Mouse (Mus musculus) heart, embryonic 14.5 days (tissue): ENCODE measurements at regions not wholly inside any gene's neighbourhood (a gene's known extent, or its start where the extent isn't known, plus 50 kb on each side); places are given as distances from the start of the nearest gene placed in this dataset.

Source experiments
- ATAC-seq: fragments of 200-750 bp; cut with Nextera tagmentation; 2 replicates; pipeline ENCODE4 v1.8.0; 2017; ENCODE audit warnings: low read depth, moderate TSS enrichment; ENCODE audit not compliant: insufficient number of reproducible peaks, insufficient read depth, low FRiP score
- H3K27ac ChIP-seq, 2 experiments: fragments of 200-500 bp in 1 of 2; fragments of 300-500 bp in 1 of 2; sonication (generic) in 1 of 2; replicated peaks in 1 of 2; 2 replicates each; pipeline ENCODE4 v1.5.1; 2012 to 2014; ENCODE audit warnings: low read depth in 2 of 2, low read length in 2 of 2, control low read depth in 1 of 2, mild to moderate bottlenecking in 1 of 2, mixed read lengths in 1 of 2; ENCODE audit not compliant: control insufficient read depth in 1 of 2, insufficient read depth in 1 of 2
- H3K27me3 ChIP-seq: fragments of 300-500 bp; sonication (generic); 2 replicates; pipeline ENCODE4 v1.6.1; 2014; ENCODE audit warnings: mild to moderate bottlenecking, low read length, control low read depth; ENCODE audit not compliant: control insufficient read depth, insufficient read depth
- H3K36me3 ChIP-seq: fragments of 300-500 bp; sonication (generic); 2 replicates; pipeline ENCODE4 v1.6.1; 2014; ENCODE audit warnings: mild to moderate bottlenecking, control low read depth, low read length, mixed read lengths; ENCODE audit not compliant: control insufficient read depth, insufficient read depth
- H3K4me1 ChIP-seq, 2 experiments: fragments of 200-500 bp in 1 of 2; fragments of 300-500 bp in 1 of 2; sonication (generic) in 1 of 2; 2 replicates each; pipeline ENCODE4 v1.6.1; 2012 to 2014; ENCODE audit warnings: low read length in 2 of 2, control low read depth in 1 of 2, mixed read lengths in 1 of 2; ENCODE audit not compliant: control insufficient read depth in 2 of 2, insufficient read depth in 2 of 2
- H3K4me2 ChIP-seq: fragments of 300-500 bp; sonication (generic); 2 replicates; pipeline ENCODE4 v1.6.1; 2014; ENCODE audit warnings: mild to moderate bottlenecking, low read length
- H3K4me3 ChIP-seq, 2 experiments: fragments of 200-500 bp in 1 of 2; fragments of 300-500 bp in 1 of 2; sonication (generic) in 1 of 2; 2 replicates each; pipeline ENCODE4 v1.5.1; 2012 to 2014; ENCODE audit warnings: low read length in 2 of 2, mild to moderate bottlenecking in 2 of 2, control low read depth in 1 of 2, low read depth in 1 of 2, moderate library complexity in 1 of 2; ENCODE audit not compliant: control insufficient read depth in 1 of 2, insufficient read depth in 1 of 2
- H3K9ac ChIP-seq: fragments of 300-500 bp; sonication (generic); 2 replicates; pipeline ENCODE4 v1.6.1; 2014; ENCODE audit warnings: mild to moderate bottlenecking, low read length
- H3K9me3 ChIP-seq: fragments of 300-500 bp; sonication (generic); 2 replicates; pipeline ENCODE4 v1.6.1; 2016; ENCODE audit warnings: low read length, control low read depth; ENCODE audit not compliant: control insufficient read depth
- WGBS: fragments of 180-500 bp; shearing (Covaris S2); extraction: QIAGEN DNeasy Blood & Tissue Kit; methylation state at CpG from one replicate; pipeline ENCODE4 v1.1.7; 2014; 5-methylcytosine and 5-hydroxymethylcytosine counted together

DNA sequence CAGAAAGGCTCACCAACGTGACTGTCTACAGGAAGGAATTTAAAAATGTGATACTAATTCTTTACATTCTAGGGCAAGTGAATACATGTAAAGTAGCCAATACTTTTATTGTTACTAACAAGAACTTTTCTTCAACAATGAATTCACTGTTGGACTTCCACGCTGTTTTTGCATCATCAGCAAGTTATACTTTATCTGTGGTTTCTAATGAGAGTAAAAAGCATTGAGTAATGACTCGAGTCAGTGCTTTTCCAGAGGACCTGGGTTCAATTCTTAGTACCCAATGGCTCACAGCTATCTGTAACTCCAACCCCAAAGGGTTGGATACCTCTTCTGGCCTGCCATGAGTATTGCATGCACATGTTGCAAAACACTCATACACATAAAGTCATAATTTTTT lies 270.3 kb upstream of the Tmem161b start:
- WGBS: 76% methylated on average over 3 of the region's 3 CpGs

GRCm38 (mm10) chr13:83952353-83952752 lies 269.7 kb upstream of the Tmem161b start:
- H3K27ac ChIP-seq: no peak overlapping the region
- no peaks in the 10 kb centered on the region for H3K36me3 ChIP-seq
- H3K9ac ChIP-seq: no peak overlapping the region
- no peak overlapping the region for H3K4me3 ChIP-seq
- H3K9me3 ChIP-seq: no peaks in the 10 kb centered on the region
- H3K4me2 ChIP-seq: no peak overlapping the region
- WGBS: 80% methylated on average over 4 of the region's 4 CpGs
- no peak for ATAC-seq
- H3K4me1 ChIP-seq: no peaks in the 10 kb centered on the region
- H3K27me3 ChIP-seq: no peaks in the 10 kb centered on the region

More for the DNA sequence above, 270.3 kb upstream of the Tmem161b start:
- no peaks in the 10 kb centered on the region for H3K36me3 ChIP-seq
- no peak overlapping the region for H3K4me3 ChIP-seq
- no peaks in the 10 kb centered on the region for H3K9me3 ChIP-seq
- no peak overlapping the region for H3K4me2 ChIP-seq
- H3K9ac ChIP-seq: no peak overlapping the region
- no peak overlapping the region for H3K27ac ChIP-seq
- no peak for ATAC-seq
- no peaks in the 10 kb centered on the region for H3K4me1 ChIP-seq
- no peaks in the 10 kb centered on the region for H3K27me3 ChIP-seq

- Histone ChIP-seq H3K9me3 (no peaks in the 10 kb centered on the region), H3K4me2 (no peak overlapping the region), H3K36me3 (no peaks in the 10 kb centered on the region), H3K27me3 (no peaks in the 10 kb centered on the region), H3K27ac (no peak overlapping the region), H3K9ac (no peak overlapping the region), H3K4me1 (no peaks in the 10 kb centered on the region), H3K4me3 (no peak overlapping the region)
- WGBS: 70% methylated on average over 4 of the region's 4 CpGs
- ATAC-seq: no peak
These were observed 269.2 kb upstream of the Tmem161b start for GRCm38 (mm10) chr13:83952862-83953261.

DNA sequence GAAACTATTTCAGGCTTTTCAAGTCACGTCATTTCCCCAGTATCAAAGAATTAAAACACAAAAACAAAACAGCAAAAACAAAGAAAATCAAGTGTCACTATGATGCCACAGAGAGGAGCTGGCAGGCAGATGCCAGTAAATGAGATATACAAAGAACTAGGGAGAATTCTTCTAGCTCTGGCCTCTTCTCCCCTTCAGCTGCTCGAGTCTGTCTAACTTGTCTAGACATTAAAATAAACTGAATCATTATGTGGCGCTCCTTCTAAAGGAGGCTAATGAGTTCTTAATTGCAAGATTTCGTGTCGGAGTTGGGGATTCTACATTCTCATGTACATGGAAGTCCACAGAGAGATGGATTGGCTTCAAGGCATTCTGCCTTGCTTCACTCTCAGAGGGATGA lies 266.4 kb upstream of the Tmem161b start:
- Histone ChIP-seq H3K27me3 (no peaks in the 10 kb centered on the region), H3K36me3 (no peaks in the 10 kb centered on the region)
- ATAC-seq: no peak

DNA sequence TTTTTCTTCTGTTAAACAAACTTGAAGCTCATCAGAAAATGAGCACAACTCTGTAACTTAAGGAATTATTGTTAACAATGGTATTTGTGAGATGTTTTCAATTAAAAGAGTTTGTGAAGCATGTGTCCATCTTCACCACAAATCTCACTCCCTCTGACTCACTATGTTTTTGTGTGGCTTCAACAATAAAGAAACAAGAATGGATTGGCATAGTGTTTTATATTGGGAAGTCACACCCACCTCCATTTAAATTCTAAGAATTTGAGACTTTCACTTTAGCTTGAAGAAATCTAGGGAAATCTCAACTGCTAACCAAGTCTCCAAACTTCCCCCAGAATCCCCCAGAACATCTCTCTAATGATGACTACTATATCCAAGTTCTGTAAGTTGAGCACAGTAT lies 243.6 kb upstream of the Tmem161b start:
- Histone ChIP-seq H3K4me1 (no peaks in the 10 kb centered on the region), H3K4me3 (no peak overlapping the region), H3K36me3 (no peaks in the 10 kb centered on the region), H3K9ac (no peak overlapping the region), H3K9me3 (no peaks in the 10 kb centered on the region), H3K27ac (no peak overlapping the region), H3K4me2 (no peak overlapping the region), H3K27me3 (no peaks in the 10 kb centered on the region)
- ATAC-seq: no peak

More for the DNA sequence above, 266.4 kb upstream of the Tmem161b start:
- Histone ChIP-seq H3K27ac (no peak overlapping the region), H3K9me3 (no peaks in the 10 kb centered on the region), H3K4me1 (no peaks in the 10 kb centered on the region), H3K9ac (no peak overlapping the region), H3K4me3 (no peak overlapping the region), H3K4me2 (no peak overlapping the region)
- WGBS: 69% methylated on average over 5 of the region's 5 CpGs

DNA sequence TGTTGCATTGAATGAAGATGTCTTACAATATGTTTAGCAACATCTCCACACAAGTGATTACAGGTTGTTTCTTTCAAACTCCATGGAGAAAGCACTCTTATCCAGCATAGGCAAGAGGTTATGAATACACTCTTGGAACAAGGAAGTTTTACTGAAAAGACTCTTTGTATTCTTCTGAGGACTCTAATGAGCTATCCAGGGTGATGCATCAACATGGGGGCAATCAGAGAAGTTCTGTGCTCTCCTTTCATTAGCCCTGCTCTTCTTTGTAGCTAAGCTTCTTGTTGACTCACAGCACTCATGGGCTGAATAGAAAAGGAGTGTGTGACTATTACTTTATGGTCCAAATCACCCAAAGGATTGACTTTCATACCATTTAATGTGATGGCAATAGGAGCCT lies 242.6 kb upstream of the Tmem161b start:
- ATAC-seq: no peak
- H3K9me3 ChIP-seq: no peaks in the 10 kb centered on the region
- H3K9ac ChIP-seq: no peak overlapping the region
- no peak overlapping the region for H3K27ac ChIP-seq
- H3K4me1 ChIP-seq: no peaks in the 10 kb centered on the region
- H3K4me3 ChIP-seq: no peak overlapping the region
- H3K36me3 ChIP-seq: no peaks in the 10 kb centered on the region
- H3K4me2 ChIP-seq: no peak overlapping the region
- no peaks in the 10 kb centered on the region for H3K27me3 ChIP-seq

DNA sequence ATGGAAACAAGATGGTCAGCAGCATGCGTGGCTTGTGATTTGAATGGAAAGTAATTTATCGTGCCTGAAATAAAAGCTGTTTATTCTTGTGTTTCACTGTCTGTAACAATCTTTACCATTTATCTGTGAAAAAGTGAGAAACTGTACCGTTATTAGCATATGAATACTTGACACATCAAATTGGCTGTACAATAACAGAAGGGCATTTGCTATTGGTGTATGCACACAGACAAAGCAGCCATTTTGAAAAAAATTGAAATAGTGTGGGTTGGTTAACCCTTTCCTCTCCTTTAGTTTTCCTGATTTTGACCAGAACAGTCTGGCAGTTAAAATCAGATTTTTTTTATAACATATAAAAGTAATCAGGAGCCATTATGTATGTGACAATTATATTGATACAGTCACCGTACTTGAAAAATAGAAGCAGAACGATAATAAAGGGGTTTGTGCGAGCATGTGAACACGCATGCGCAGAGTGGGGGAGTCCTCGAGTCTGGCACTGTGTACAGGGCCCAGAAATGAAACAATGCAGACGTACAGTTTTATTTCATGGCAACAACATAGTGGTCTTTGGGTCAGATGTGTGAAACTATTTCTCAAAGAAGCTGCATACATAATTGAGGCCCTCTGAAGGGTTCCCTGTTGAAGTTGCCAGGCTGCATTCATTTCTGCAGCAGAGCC lies 237.3 kb upstream of the Tmem161b start:
- no peaks in the 10 kb centered on the region for H3K27me3 ChIP-seq
- no peaks in the 10 kb centered on the region for H3K4me1 ChIP-seq
- no peak overlapping the region for H3K27ac ChIP-seq
- no peak overlapping the region for H3K9ac ChIP-seq
- no peaks in the 10 kb centered on the region for H3K36me3 ChIP-seq
- H3K4me2 ChIP-seq: no peak overlapping the region
- H3K9me3 ChIP-seq: no peaks in the 10 kb centered on the region
- no peak overlapping the region for H3K4me3 ChIP-seq
- ATAC-seq: no peak
- WGBS: 87% methylated on average over 10 of the region's 10 CpGs

- ATAC-seq: no peak
- Histone ChIP-seq H3K9me3 (no peaks in the 10 kb centered on the region), H3K4me1 (no peaks in the 10 kb centered on the region), H3K27me3 (no peaks in the 10 kb centered on the region), H3K4me3 (no peak overlapping the region), H3K36me3 (no peaks in the 10 kb centered on the region), H3K9ac (no peak overlapping the region), H3K27ac (no peak overlapping the region), H3K4me2 (no peak overlapping the region)
- WGBS: 62% methylated on average over 11 of the region's 11 CpGs
These were observed 234.2 kb upstream of the Tmem161b start for GRCm38 (mm10) chr13:83987746-83988423.
